In genomic region chr2:76430539-76430938, GRCm38 (mm10) we compare ENCODE assay signal across 20 mouse cellular contexts. TPM values are rescaled to one million over a fixed set of nuclear protein-coding genes. Genes with fewer than 3 reads are reported as not detected.
A peak's percentile ranks its signal among the peaks of the same experiment; 100 is the strongest.
DNase-seq lines count a peak whose midpoint lies in the region; ATAC-seq and TF ChIP-seq lines count a peak whose summit lies in the region.
"Had no signal": no experiment of that assay in that cellular context is flagged by ENCODE, and none has a peak within 500 bp of the region (broad histone marks: within the 10 kb centered on the region; RNA-seq: fewer than 3 reads in every experiment).

No protein-coding gene starts in this region.

- H3K9me3 ChIP-seq in forebrain, embryonic 14.5 days (replicated peaks; ENCODE audit: control insufficient read depth, low read length): no peaks in the 10 kb centered on the region
- H3K9me3 ChIP-seq in forebrain, embryonic 12.5 days: no peaks in the 10 kb centered on the region
- H3K9me3 ChIP-seq: embryonic facial prominence, embryonic 15.5 days; heart, embryonic 13.5 days; hindbrain, embryonic 15.5 days had no signal

- H3K4me1 ChIP-seq in forebrain, embryonic 14.5 days (ENCODE audit: control insufficient read depth, insufficient read depth, low read length): no peaks in the 10 kb centered on the region
- H3K4me1 ChIP-seq in forebrain, embryonic 12.5 days: no peaks in the 10 kb centered on the region
- H3K4me1 ChIP-seq: embryonic facial prominence, embryonic 15.5 days; heart, embryonic 13.5 days had no signal

- H3K27me3 ChIP-seq in forebrain, embryonic 14.5 days (replicated peaks; ENCODE audit: control insufficient read depth, insufficient read depth, low read length): no peaks in the 10 kb centered on the region
- H3K27me3 ChIP-seq in forebrain, embryonic 12.5 days: no peaks in the 10 kb centered on the region
- H3K27me3 ChIP-seq: embryonic facial prominence, embryonic 15.5 days; heart, embryonic 13.5 days; hindbrain, embryonic 15.5 days had no signal

- no peak overlapping the region for H3K4me3 ChIP-seq in forebrain, embryonic 14.5 days (ENCODE audit: low read depth, low read length)
- H3K4me3 ChIP-seq in forebrain, embryonic 12.5 days (replicated peaks): no peak overlapping the region
- no peak overlapping the region for H3K4me3 ChIP-seq in layer of hippocampus, adult 2 months
- H3K4me3 ChIP-seq: embryonic facial prominence, embryonic 15.5 days; erythroblast, embryonic 14.5 days; heart, embryonic 13.5 days; hindbrain, embryonic 15.5 days had no signal

- H3K27ac ChIP-seq in forebrain, embryonic 14.5 days (ENCODE audit: low read depth, low read length): no peak overlapping the region
- H3K27ac ChIP-seq in forebrain, embryonic 12.5 days: no peak overlapping the region
- H3K27ac ChIP-seq in layer of hippocampus, adult 2 months: no peak overlapping the region
- H3K27ac ChIP-seq: embryonic facial prominence, embryonic 15.5 days; heart, embryonic 13.5 days; hindbrain, embryonic 15.5 days had no signal

- H3K4me2 ChIP-seq in forebrain, embryonic 14.5 days (ENCODE audit: low read length): no peak overlapping the region
- H3K4me2 ChIP-seq in forebrain, embryonic 12.5 days: no peak overlapping the region
- H3K4me2 ChIP-seq: embryonic facial prominence, embryonic 15.5 days; heart, embryonic 13.5 days; hindbrain, embryonic 15.5 days had no signal

- peak; percentile 77 for DNase-seq in forebrain, embryonic 14.5 days (ENCODE audit: low spot score)
- peak; percentile 22 to 60 for DNase-seq in layer of hippocampus, adult 2 months (ENCODE audit: low spot score in 2 of 2)
- DNase-seq in layer of hippocampus, adult 11-12 months (ENCODE audit: low spot score): no peak
- peak; percentile 83 for DNase-seq in brain, embryonic 14.5 days (ENCODE audit: low read depth)
- no peak for DNase-seq in urinary bladder, adult 2 months (ENCODE audit: low spot score)
- no peak for DNase-seq in frontal cortex, adult 2 months (ENCODE audit: extremely low spot score in 1 of 2, low spot score in 1 of 2)
- DNase-seq: adrenal gland, postnatal 10 days; cerebellum, adult 8-10 months; cerebellum, postnatal 14 days; embryo, embryonic 11 days; gastrocnemius, postnatal 14 days; heart, postnatal 36 days had no signal

- TF ChIP-seq POLR2A in brain, embryonic 14.5 days (IDR thresholded peaks at IDR 0.05; ENCODE audit: borderline replicate concordance, extremely low read depth, insufficient read depth, insufficient read length, poor library complexity, severe bottlenecking): no peak

- WGBS in forebrain, embryonic 14.5 days: 69% methylated on average over 3 of the region's 3 CpGs
- WGBS in forebrain, embryonic 12.5 days: 84% methylated on average over 3 of the region's 3 CpGs

- no peak overlapping the region for H3K9ac ChIP-seq in forebrain, embryonic 14.5 days (ENCODE audit: low read length)
- no peak overlapping the region for H3K9ac ChIP-seq in forebrain, embryonic 12.5 days
- H3K9ac ChIP-seq: embryonic facial prominence, embryonic 15.5 days; heart, embryonic 13.5 days; hindbrain, embryonic 15.5 days had no signal

- no peak for TF ChIP-seq CTCF in layer of hippocampus, adult 2 months (conservative IDR thresholded peaks at IDR 0.05)
- no peak for TF ChIP-seq CTCF in brain, embryonic 14.5 days (IDR thresholded peaks at IDR 0.05; ENCODE audit: borderline replicate concordance, extremely low read depth, insufficient read depth, insufficient read length)

- no peaks in the 10 kb centered on the region for H3K36me3 ChIP-seq in forebrain, embryonic 14.5 days (ENCODE audit: control insufficient read depth, insufficient read depth, low read length)
- H3K36me3 ChIP-seq in forebrain, embryonic 12.5 days (replicated peaks): no peaks in the 10 kb centered on the region
- H3K36me3 ChIP-seq: embryonic facial prominence, embryonic 15.5 days; heart, embryonic 13.5 days; hindbrain, embryonic 15.5 days had no signal

- peak; percentile 92 for ATAC-seq in forebrain, embryonic 14.5 days
- no peak for ATAC-seq in forebrain, embryonic 12.5 days (ENCODE audit: low FRiP score)
- ATAC-seq: intestine, embryonic 16.5 days had no signal

RNA-seq across cellular contexts. Expression of gene Osbpl6, which starts 24.2 kb away (rescaled TPM):
- polyA plus RNA-seq in forebrain, embryonic 14.5 days (2014; fragmentation: Nextera tagmentation; extraction: Ambion mirVana): 12.1 and 17.7 TPM in 2 replicates
- 14.3 and 17.0 TPM in 2 replicates for polyA plus RNA-seq in forebrain, embryonic 12.5 days (2016; fragmentation: Nextera tagmentation; extraction: Ambion mirVana)
- total RNA-seq in layer of hippocampus, adult 2 months (2021): 10 to 100 TPM; 59.0 to 63.3 TPM
- polyA plus RNA-seq in brain, embryonic 14.5 days (2012; rRNA removed): 13.2 and 18.4 TPM in 2 replicates
- polyA plus RNA-seq in urinary bladder, adult 2 months (2012; rRNA removed): 4.7 and 4.8 TPM in 2 replicates
- polyA plus RNA-seq in frontal cortex, adult 2 months (2012; rRNA removed): 18.2 and 19.2 TPM in 2 replicates
- total RNA-seq: common myeloid progenitor, adult 5-6 weeks; MEL had no signal
- polyA plus RNA-seq: erythroblast, embryonic 14.5 days had no signal

Comparison
In these comparisons a context has a peak if more than half of its experiments do, and no peak if none do; other contexts are left out.
1. DNase-seq: peak in forebrain, embryonic 14.5 days (single experiment), layer of hippocampus, adult 2 months (2 of 2) and brain, embryonic 14.5 days (single experiment); none in layer of hippocampus, adult 11-12 months (single experiment), urinary bladder, adult 2 months (single experiment) and frontal cortex, adult 2 months (0 of 2).